Mouse (Mus musculus): ENCODE measurements at regions not wholly inside any gene's neighbourhood (a gene's known extent, or its start where the extent isn't known, plus 50 kb on each side); places are given as distances from the start of the nearest gene placed in this dataset.
A peak's percentile ranks its signal among the peaks of the same experiment; 100 is the strongest.
"Not testable (repeated sequence)": the region's sequence is repeated elsewhere in the genome, so short reads cannot be mapped to it uniquely, and the experiment has no call there.

GRCm38 (mm10) chr7:64101679-64102078 is 52.0 kb upstream of the Trpm1 start:
- TF ChIP-seq POLR2A (IDR thresholded peaks at IDR 0.05; ENCODE audit: control insufficient read depth, extremely low read depth, insufficient read depth, low read length, poor library complexity) (no peak), CTCF (IDR thresholded peaks at IDR 0.05; ENCODE audit: borderline replicate concordance, control insufficient read depth, extremely low read depth, insufficient read depth, low read length, poor library complexity) (no peak)
- 5% methylated on average over 1 of the region's 1 CpGs for WGBS
- peak overlapping the region; percentile 93 for H3K27ac ChIP-seq (ENCODE audit: control insufficient read depth, insufficient read depth, low read length)
- peaks cover 18% of the 10 kb centered on the region for H3K4me1 ChIP-seq (replicated peaks; ENCODE audit: control insufficient read depth, insufficient read depth, low read length)
- H3K27me3 ChIP-seq (ENCODE audit: control insufficient read depth, insufficient read depth, low read length), result no peaks in the 10 kb centered on the region
- no peak overlapping the region for H3K4me3 ChIP-seq (ENCODE audit: control insufficient read depth, insufficient read depth, low read length)
- DNase-seq, result peak; percentile 74
- no peaks in the 10 kb centered on the region for H3K36me3 ChIP-seq (ENCODE audit: control insufficient read depth, insufficient read depth, low read length)

GRCm38 (mm10) chr7:64099606-64100005 is 54.0 kb upstream of the Trpm1 start:
- peak; percentile 24 for DNase-seq
- Histone ChIP-seq H3K27ac (ENCODE audit: control insufficient read depth, insufficient read depth, low read length) (no peak overlapping the region), H3K36me3 (ENCODE audit: control insufficient read depth, insufficient read depth, low read length) (no peaks in the 10 kb centered on the region), H3K27me3 (ENCODE audit: control insufficient read depth, insufficient read depth, low read length) (no peaks in the 10 kb centered on the region), H3K4me3 (ENCODE audit: control insufficient read depth, insufficient read depth, low read length) (no peak overlapping the region), H3K4me1 (replicated peaks; ENCODE audit: control insufficient read depth, insufficient read depth, low read length) (peaks cover 18% of the 10 kb centered on the region)
- 83% methylated on average over 3 of the region's 3 CpGs for WGBS
- no peak for TF ChIP-seq CTCF (IDR thresholded peaks at IDR 0.05; ENCODE audit: borderline replicate concordance, control insufficient read depth, extremely low read depth, insufficient read depth, low read length, poor library complexity)
- TF ChIP-seq POLR2A (IDR thresholded peaks at IDR 0.05; ENCODE audit: control insufficient read depth, extremely low read depth, insufficient read depth, low read length, poor library complexity), result no peak

DNA sequence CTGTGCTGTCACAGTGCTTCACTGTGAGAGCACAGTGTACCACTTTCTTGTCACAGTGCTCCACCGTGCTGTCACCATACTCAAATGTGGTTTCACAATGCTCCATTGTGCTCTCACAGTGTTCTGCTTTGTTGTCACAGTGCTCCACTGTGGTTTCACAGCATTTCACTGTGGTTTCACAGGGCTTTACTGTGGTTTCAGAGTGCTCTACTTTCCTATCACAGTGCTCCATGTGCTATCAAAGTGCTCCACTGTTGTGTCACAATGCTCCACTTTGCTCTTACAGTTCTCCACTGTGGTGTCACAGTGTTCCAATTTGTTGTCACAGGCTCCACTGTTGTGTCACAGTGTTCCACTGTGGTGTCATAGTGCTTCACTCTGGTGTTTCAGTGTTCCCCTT is 63.6 kb upstream of the Trpm1 start:
- no peak for DNase-seq
- 0 out of 2 replicates have a peak, but pooled peaks cover 3% of the 10 kb centered on the region for H3K4me1 ChIP-seq (replicated peaks; ENCODE audit: control insufficient read depth, insufficient read depth, low read length)
- no peak overlapping the region for H3K27ac ChIP-seq (ENCODE audit: control insufficient read depth, insufficient read depth, low read length)
- H3K4me3 ChIP-seq (ENCODE audit: control insufficient read depth, insufficient read depth, low read length), result no peak overlapping the region
- H3K27me3 ChIP-seq (ENCODE audit: control insufficient read depth, insufficient read depth, low read length), result no peaks in the 10 kb centered on the region
- WGBS, result 0% methylated on average over 1 of the region's 1 CpGs
- no peaks in the 10 kb centered on the region for H3K36me3 ChIP-seq (ENCODE audit: control insufficient read depth, insufficient read depth, low read length)
- TF ChIP-seq POLR2A (IDR thresholded peaks at IDR 0.05; ENCODE audit: control insufficient read depth, extremely low read depth, insufficient read depth, low read length, poor library complexity) (no peak), CTCF (IDR thresholded peaks at IDR 0.05; ENCODE audit: borderline replicate concordance, control insufficient read depth, extremely low read depth, insufficient read depth, low read length, poor library complexity) (no peak)

DNA sequence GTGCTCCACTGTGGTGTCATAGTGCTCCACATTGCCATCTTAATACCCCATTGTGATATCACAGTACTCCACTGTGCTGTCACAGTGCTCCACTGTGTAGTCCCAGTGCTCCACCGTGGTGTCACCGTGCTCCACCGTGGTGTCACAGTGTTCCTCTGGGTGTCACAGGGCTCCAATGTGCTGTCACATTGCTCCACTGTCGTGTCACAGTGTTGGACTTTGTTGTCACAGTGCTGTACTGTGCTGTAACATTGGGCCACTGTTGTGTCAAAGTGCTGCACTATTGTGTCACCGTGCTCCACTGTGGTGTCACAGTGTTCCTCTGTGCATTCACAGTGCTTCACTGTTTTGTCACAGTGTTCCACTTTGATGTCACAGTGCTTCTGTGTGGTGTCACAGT is 64.6 kb upstream of the Trpm1 start:
- 0 out of 2 replicates have a peak, but pooled peaks cover 3% of the 10 kb centered on the region for H3K4me1 ChIP-seq (replicated peaks; ENCODE audit: control insufficient read depth, insufficient read depth, low read length)
- no peak for DNase-seq

GRCm38 (mm10) chr7:64083978-64084377 is 69.7 kb upstream of the Trpm1 start:
- not testable (repeated sequence) for DNase-seq; H3K36me3 ChIP-seq (ENCODE audit: control insufficient read depth, insufficient read depth, low read length); H3K4me3 ChIP-seq (ENCODE audit: control insufficient read depth, insufficient read depth, low read length); H3K27ac ChIP-seq (ENCODE audit: control insufficient read depth, insufficient read depth, low read length); H3K27me3 ChIP-seq (ENCODE audit: control insufficient read depth, insufficient read depth, low read length); H3K4me1 ChIP-seq (replicated peaks; ENCODE audit: control insufficient read depth, insufficient read depth, low read length)
- 93% methylated on average over 1 of the region's 1 CpGs for WGBS

More for the DNA sequence above, 64.6 kb upstream of the Trpm1 start:
- no peak overlapping the region for H3K27ac ChIP-seq (ENCODE audit: control insufficient read depth, insufficient read depth, low read length)
- no peaks in the 10 kb centered on the region for H3K27me3 ChIP-seq (ENCODE audit: control insufficient read depth, insufficient read depth, low read length)
- TF ChIP-seq CTCF (IDR thresholded peaks at IDR 0.05; ENCODE audit: borderline replicate concordance, control insufficient read depth, extremely low read depth, insufficient read depth, low read length, poor library complexity), result no peak
- no peak for TF ChIP-seq POLR2A (IDR thresholded peaks at IDR 0.05; ENCODE audit: control insufficient read depth, extremely low read depth, insufficient read depth, low read length, poor library complexity)
- H3K4me3 ChIP-seq (ENCODE audit: control insufficient read depth, insufficient read depth, low read length), result no peak overlapping the region
- no peaks in the 10 kb centered on the region for H3K36me3 ChIP-seq (ENCODE audit: control insufficient read depth, insufficient read depth, low read length)
- WGBS, result 94% methylated on average over 5 of the region's 5 CpGs

GRCm38 (mm10) chr7:64082651-64083050 is 71.0 kb upstream of the Trpm1 start:
- no peak for TF ChIP-seq CTCF (IDR thresholded peaks at IDR 0.05; ENCODE audit: borderline replicate concordance, control insufficient read depth, extremely low read depth, insufficient read depth, low read length, poor library complexity)
- no peak for TF ChIP-seq POLR2A (IDR thresholded peaks at IDR 0.05; ENCODE audit: control insufficient read depth, extremely low read depth, insufficient read depth, low read length, poor library complexity)
- no peak for DNase-seq
- WGBS, result 88% methylated on average over 5 of the region's 5 CpGs
- no peaks in the 10 kb centered on the region for H3K27me3 ChIP-seq (ENCODE audit: control insufficient read depth, insufficient read depth, low read length)
- no peak overlapping the region for H3K27ac ChIP-seq (ENCODE audit: control insufficient read depth, insufficient read depth, low read length)
- no peak overlapping the region for H3K4me3 ChIP-seq (ENCODE audit: control insufficient read depth, insufficient read depth, low read length)
- no peaks in the 10 kb centered on the region for H3K36me3 ChIP-seq (ENCODE audit: control insufficient read depth, insufficient read depth, low read length)
- H3K4me1 ChIP-seq (replicated peaks; ENCODE audit: control insufficient read depth, insufficient read depth, low read length), result peaks cover 3% of the 10 kb centered on the region; the same call in 1 of the 2 replicates

GRCm38 (mm10) chr7:64082201-64082600 is 71.4 kb upstream of the Trpm1 start:
- peaks cover 3% of the 10 kb centered on the region; the same call in 1 of the 2 replicates for H3K4me1 ChIP-seq (replicated peaks; ENCODE audit: control insufficient read depth, insufficient read depth, low read length)
- H3K27ac ChIP-seq (ENCODE audit: control insufficient read depth, insufficient read depth, low read length), result no peak overlapping the region
- WGBS, result 95% methylated on average over 3 of the region's 3 CpGs
- no peak for DNase-seq
- H3K27me3 ChIP-seq (ENCODE audit: control insufficient read depth, insufficient read depth, low read length), result no peaks in the 10 kb centered on the region
- TF ChIP-seq POLR2A (IDR thresholded peaks at IDR 0.05; ENCODE audit: control insufficient read depth, extremely low read depth, insufficient read depth, low read length, poor library complexity) (no peak), CTCF (IDR thresholded peaks at IDR 0.05; ENCODE audit: borderline replicate concordance, control insufficient read depth, extremely low read depth, insufficient read depth, low read length, poor library complexity) (no peak)
- no peaks in the 10 kb centered on the region for H3K36me3 ChIP-seq (ENCODE audit: control insufficient read depth, insufficient read depth, low read length)
- H3K4me3 ChIP-seq (ENCODE audit: control insufficient read depth, insufficient read depth, low read length), result no peak overlapping the region
